In genomic region chr6:23084587-23085421, GRCm38 (mm10) we compare ENCODE assay signal across 31 mouse cellular contexts. TPM values are rescaled to one million over a fixed set of nuclear protein-coding genes. Genes with fewer than 3 reads are reported as not detected.
DNase-seq lines count a peak whose midpoint lies in the region; ATAC-seq and TF ChIP-seq lines count a peak whose summit lies in the region.
"Had no signal": no experiment of that assay in that cellular context is flagged by ENCODE, and none has a peak within 500 bp of the region (broad histone marks: within the 10 kb centered on the region; RNA-seq: fewer than 3 reads in every experiment).

No protein-coding gene starts in this region.

- H3K36me3 ChIP-seq in lung, postnatal 0 days (ENCODE audit: insufficient read depth, low read length): no peaks in the 10 kb centered on the region
- H3K36me3 ChIP-seq in intestine, embryonic 14.5 days (ENCODE audit: control insufficient read depth, insufficient read depth, low read length): no peaks in the 10 kb centered on the region
- no peaks in the 10 kb centered on the region for H3K36me3 ChIP-seq in intestine, postnatal 0 days (ENCODE audit: control insufficient read depth, insufficient read depth)
- no peaks in the 10 kb centered on the region for H3K36me3 ChIP-seq in stomach, postnatal 0 days (ENCODE audit: control insufficient read depth, insufficient read depth, low read length)
- H3K36me3 ChIP-seq: embryonic facial prominence, embryonic 10.5 days; embryonic facial prominence, embryonic 13.5 days; forebrain, embryonic 12.5 days; forebrain, embryonic 15.5 days; heart, embryonic 12.5 days; heart, embryonic 15.5 days; hindbrain, embryonic 10.5 days had no signal

- H3K9ac ChIP-seq in lung, postnatal 0 days (replicated peaks; ENCODE audit: low read depth): no peak overlapping the region
- no peak overlapping the region for H3K9ac ChIP-seq in intestine, embryonic 14.5 days (ENCODE audit: low read length)
- H3K9ac ChIP-seq in intestine, postnatal 0 days (ENCODE audit: low read depth, low read length): no peak overlapping the region
- H3K9ac ChIP-seq in stomach, postnatal 0 days (ENCODE audit: low read length): no peak overlapping the region
- H3K9ac ChIP-seq: embryonic facial prominence, embryonic 13.5 days; forebrain, embryonic 12.5 days; forebrain, embryonic 15.5 days; heart, embryonic 12.5 days; heart, embryonic 15.5 days; hindbrain, embryonic 14.5 days had no signal

- H3K9me3 ChIP-seq in lung, postnatal 0 days (ENCODE audit: low read length): no peaks in the 10 kb centered on the region
- no peaks in the 10 kb centered on the region for H3K9me3 ChIP-seq in intestine, embryonic 14.5 days (ENCODE audit: control insufficient read depth, low read length)
- H3K9me3 ChIP-seq in intestine, postnatal 0 days (ENCODE audit: control insufficient read depth): no peaks in the 10 kb centered on the region
- no peaks in the 10 kb centered on the region for H3K9me3 ChIP-seq in stomach, postnatal 0 days (ENCODE audit: control insufficient read depth, low read length)
- H3K9me3 ChIP-seq: embryonic facial prominence, embryonic 13.5 days; forebrain, embryonic 12.5 days; forebrain, embryonic 15.5 days; heart, embryonic 15.5 days; hindbrain, embryonic 10.5 days had no signal

- H3K4me2 ChIP-seq in lung, postnatal 0 days (replicated peaks; ENCODE audit: low read depth, low read length): no peak overlapping the region
- H3K4me2 ChIP-seq in intestine, embryonic 14.5 days (ENCODE audit: low read length): no peak overlapping the region
- no peak overlapping the region for H3K4me2 ChIP-seq in intestine, postnatal 0 days (replicated peaks; ENCODE audit: low read depth)
- no peak overlapping the region for H3K4me2 ChIP-seq in stomach, postnatal 0 days (replicated peaks; ENCODE audit: low read depth)
- H3K4me2 ChIP-seq: embryonic facial prominence, embryonic 13.5 days; forebrain, embryonic 12.5 days; forebrain, embryonic 15.5 days; heart, embryonic 12.5 days; heart, embryonic 15.5 days; hindbrain, embryonic 14.5 days had no signal

- no peaks in the 10 kb centered on the region for H3K27me3 ChIP-seq in lung, postnatal 0 days (replicated peaks; ENCODE audit: insufficient read depth, low read length)
- H3K27me3 ChIP-seq in intestine, embryonic 14.5 days (replicated peaks; ENCODE audit: control insufficient read depth, insufficient read depth, low read length): no peaks in the 10 kb centered on the region
- no peaks in the 10 kb centered on the region for H3K27me3 ChIP-seq in intestine, postnatal 0 days (replicated peaks; ENCODE audit: control insufficient read depth, insufficient read depth, low read length)
- H3K27me3 ChIP-seq in stomach, postnatal 0 days (ENCODE audit: control insufficient read depth, insufficient read depth, low read length): no peaks in the 10 kb centered on the region
- H3K27me3 ChIP-seq: embryonic facial prominence, embryonic 13.5 days; forebrain, embryonic 12.5 days; forebrain, embryonic 15.5 days; heart, embryonic 12.5 days; heart, embryonic 15.5 days had no signal

- TF ChIP-seq CTCF in lung, postnatal 0 days (IDR thresholded peaks at IDR 0.05): no peak
- TF ChIP-seq CTCF in lung, adult 2 months (IDR thresholded peaks at IDR 0.05; ENCODE audit: insufficient read depth, low read length): no peak
- no peak for TF ChIP-seq CTCF in intestine, postnatal 0 days (IDR thresholded peaks at IDR 0.05; ENCODE audit: low read depth)
- no peak for TF ChIP-seq CTCF in stomach, postnatal 0 days (IDR thresholded peaks at IDR 0.05; ENCODE audit: low read depth)
- no peak for TF ChIP-seq CTCF in left cerebral cortex, adult 2 months (IDR thresholded peaks at IDR 0.05)

- ATAC-seq in lung, postnatal 0 days: peak; percentile 21; the same call in 1 of the 2 replicates
- ATAC-seq in intestine, embryonic 14.5 days (replicated peaks; ENCODE audit: low FRiP score, low TSS enrichment, low read depth): peak; percentile 68
- ATAC-seq in intestine, postnatal 0 days: peak; percentile 92
- ATAC-seq in stomach, postnatal 0 days (ENCODE audit: low FRiP score, low TSS enrichment): peak; percentile 98
- ATAC-seq: CD4-positive, CD25-positive, alpha-beta regulatory T cell, adult 4 months; forebrain, embryonic 15.5 days; hindbrain, postnatal 0 days had no signal

- DNase-seq in lung, postnatal 0 days (ENCODE audit: low spot score): peak; percentile 22
- DNase-seq in lung, adult 2 months: no peak
- no peak for DNase-seq in intestine, embryonic 14.5 days (ENCODE audit: low spot score)
- DNase-seq in stomach, postnatal 0 days (ENCODE audit: low spot score): peak; percentile 65
- no peak for DNase-seq in left cerebral cortex, adult 2 months (ENCODE audit: extremely low spot score in 1 of 2, low spot score in 2 of 2)
- DNase-seq in adipocyte (ENCODE audit: low spot score): no peak
- no peak for DNase-seq in embryo, embryonic 9.5 days (ENCODE audit: extremely low spot score)
- DNase-seq: adrenal gland, adult 2 months; adrenal gland, postnatal 14 days; cerebellum, adult 11 months; cerebellum, adult 2 months; cerebellum, adult 9-11 months; cerebellum, postnatal 25 days; gastrocnemius, postnatal 36 days; heart, postnatal 10 days; heart, postnatal 36 days had no signal

- H3K4me3 ChIP-seq in lung, postnatal 0 days (ENCODE audit: low read depth, low read length): no peak overlapping the region
- H3K4me3 ChIP-seq in lung, adult 2 months (replicated peaks; ENCODE audit: extremely low read depth, low read depth, low read length): no peak overlapping the region
- no peak overlapping the region for H3K4me3 ChIP-seq in intestine, embryonic 14.5 days (ENCODE audit: low read depth, low read length)
- no peak overlapping the region for H3K4me3 ChIP-seq in intestine, postnatal 0 days (ENCODE audit: low read depth, low read length)
- no peak overlapping the region for H3K4me3 ChIP-seq in stomach, postnatal 0 days (ENCODE audit: low read depth, low read length)
- no peak overlapping the region for H3K4me3 ChIP-seq in left cerebral cortex, adult 2 months
- H3K4me3 ChIP-seq: embryonic facial prominence, embryonic 10.5 days; embryonic facial prominence, embryonic 13.5 days; erythroblast, embryonic 14.5 days; forebrain, embryonic 12.5 days; forebrain, embryonic 15.5 days; heart, embryonic 12.5 days; heart, embryonic 15.5 days; hindbrain, embryonic 10.5 days had no signal

- WGBS in lung, postnatal 0 days: 77% methylated on average over 5 of the region's 5 CpGs
- 91% methylated on average over 5 of the region's 5 CpGs for WGBS in lung, adult 2 months
- 88% methylated on average over 5 of the region's 5 CpGs for WGBS in intestine, embryonic 14.5 days
- WGBS in intestine, postnatal 0 days: 63% methylated on average over 5 of the region's 5 CpGs
- 76% methylated on average over 5 of the region's 5 CpGs for WGBS in stomach, postnatal 0 days

- no peaks in the 10 kb centered on the region for H3K4me1 ChIP-seq in lung, postnatal 0 days (ENCODE audit: insufficient read depth, low read depth, low read length)
- H3K4me1 ChIP-seq in lung, adult 2 months (ENCODE audit: control insufficient read depth, insufficient read depth, low read length): no peaks in the 10 kb centered on the region
- H3K4me1 ChIP-seq in intestine, embryonic 14.5 days (replicated peaks; ENCODE audit: control insufficient read depth, insufficient read depth, low read length): no peaks in the 10 kb centered on the region
- no peaks in the 10 kb centered on the region for H3K4me1 ChIP-seq in intestine, postnatal 0 days (replicated peaks; ENCODE audit: control insufficient read depth, insufficient read depth, low read length)
- H3K4me1 ChIP-seq in stomach, postnatal 0 days (replicated peaks; ENCODE audit: control insufficient read depth, insufficient read depth): no peaks in the 10 kb centered on the region
- H3K4me1 ChIP-seq: forebrain, embryonic 12.5 days; forebrain, embryonic 15.5 days; hindbrain, embryonic 10.5 days had no signal

- no peak for TF ChIP-seq POLR2A in lung, adult 2 months (IDR thresholded peaks at IDR 0.05; ENCODE audit: borderline replicate concordance, extremely low read depth, low read depth, low read length)

- intact Hi-C loops in left cerebral cortex, adult 2 months (cut with DNase I): no loop called here

- peak; percentile 46 for TF ChIP-seq EP300 in lung, postnatal 0 days (IDR thresholded peaks at IDR 0.05)
- TF ChIP-seq EP300 in stomach, postnatal 0 days (optimal IDR thresholded peaks at IDR 0.05): no peak

- no peak overlapping the region for H3K27ac ChIP-seq in lung, postnatal 0 days (ENCODE audit: low read length)
- H3K27ac ChIP-seq in intestine, embryonic 14.5 days (ENCODE audit: low read depth): no peak overlapping the region
- H3K27ac ChIP-seq in intestine, postnatal 0 days (ENCODE audit: low read depth, low read length): no peak overlapping the region; the same call in 1 of the 2 replicates
- no peak overlapping the region for H3K27ac ChIP-seq in stomach, postnatal 0 days (replicated peaks)
- H3K27ac ChIP-seq in left cerebral cortex, adult 2 months: no peak overlapping the region
- H3K27ac ChIP-seq: embryonic facial prominence, embryonic 10.5 days; embryonic facial prominence, embryonic 13.5 days; forebrain, embryonic 12.5 days; forebrain, embryonic 15.5 days; heart, embryonic 15.5 days; hindbrain, embryonic 10.5 days; hindbrain, embryonic 14.5 days; hindbrain, postnatal 0 days had no signal

RNA-seq across cellular contexts. Expression of gene Aass, which starts 48.0 kb away (rescaled TPM):
- polyA plus RNA-seq in lung, postnatal 0 days (2015; fragmentation: Nextera tagmentation; extraction: Ambion mirVana): 1.8 and 1.9 TPM in 2 replicates
- polyA plus RNA-seq in lung, adult 2 months (2012; rRNA removed): 1.5 and 1.9 TPM in 2 replicates
- 0.31 and 0.73 TPM in 2 replicates for polyA plus RNA-seq in intestine, embryonic 14.5 days (2014; fragmentation: Nextera tagmentation; extraction: Ambion mirVana)
- 0.35 and 0.48 TPM in 2 replicates for polyA plus RNA-seq in intestine, postnatal 0 days (2015; fragmentation: Nextera tagmentation; extraction: Ambion mirVana)
- 0.29 and 0.32 TPM in 2 replicates for polyA plus RNA-seq in stomach, postnatal 0 days (2015; fragmentation: Nextera tagmentation; extraction: Ambion mirVana)
- 1 to 10 TPM; 4.5 to 5.2 TPM for total RNA-seq in left cerebral cortex, adult 2 months (2021)
- total RNA-seq: common myeloid progenitor, adult 5-6 weeks; granulocyte monocyte progenitor cell, adult 5-6 weeks; heart, postnatal 10 days had no signal
- polyA plus RNA-seq: C2C12; CD4-positive, CD25-positive, alpha-beta regulatory T cell, adult 4 months; erythroblast, embryonic 14.5 days had no signal

Comparison
In these comparisons a context has a peak if more than half of its experiments do, and no peak if none do; other contexts are left out.
1. DNase-seq: peak in lung, postnatal 0 days (single experiment) and stomach, postnatal 0 days (single experiment); none in lung, adult 2 months (single experiment), intestine, embryonic 14.5 days (single experiment), left cerebral cortex, adult 2 months (0 of 2), adipocyte (single experiment) and embryo, embryonic 9.5 days (single experiment).
2. ATAC-seq: peak in every context shown above with its lines; median percentile 98 in stomach, postnatal 0 days; 92 in intestine, postnatal 0 days; 68 in intestine, embryonic 14.5 days; 21 in lung, postnatal 0 days.